Mouse (Mus musculus): ENCODE measurements around the gene Tgm3. TPM values are rescaled to one million over a fixed set of nuclear protein-coding genes. Genes with fewer than 3 reads are reported as not detected.

Gene Tgm3
- total RNA-seq (2022): 1 to 10 TPM; 2.4 to 3.1 (median 2.6) TPM

DNA sequence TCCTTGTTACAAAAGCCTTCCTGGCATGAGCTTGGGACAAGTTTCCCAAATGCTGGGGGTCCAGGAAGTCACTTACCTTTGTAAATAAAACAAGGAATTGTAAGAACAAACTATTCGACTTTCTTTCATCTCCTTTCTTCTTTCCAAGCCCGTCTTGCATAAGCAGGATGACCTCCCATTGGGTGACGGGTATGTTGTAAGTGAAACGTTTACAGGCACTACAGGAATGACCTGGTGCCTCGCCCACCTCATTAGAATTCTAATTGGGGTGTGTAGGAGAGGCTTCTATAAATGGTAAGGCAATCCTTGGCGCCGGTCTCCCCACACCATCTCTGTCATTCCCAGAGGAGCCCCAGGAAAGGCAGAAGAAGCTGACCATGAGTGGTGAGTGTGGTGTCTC, at the start of gene Tgm3:
Gene Tgm3, plus strand, starts transcription at position 324 of the 400 bp plus-strand sequence.
- no peak for DNase-seq (ENCODE audit: low spot score in 2 of 2)

DNA sequence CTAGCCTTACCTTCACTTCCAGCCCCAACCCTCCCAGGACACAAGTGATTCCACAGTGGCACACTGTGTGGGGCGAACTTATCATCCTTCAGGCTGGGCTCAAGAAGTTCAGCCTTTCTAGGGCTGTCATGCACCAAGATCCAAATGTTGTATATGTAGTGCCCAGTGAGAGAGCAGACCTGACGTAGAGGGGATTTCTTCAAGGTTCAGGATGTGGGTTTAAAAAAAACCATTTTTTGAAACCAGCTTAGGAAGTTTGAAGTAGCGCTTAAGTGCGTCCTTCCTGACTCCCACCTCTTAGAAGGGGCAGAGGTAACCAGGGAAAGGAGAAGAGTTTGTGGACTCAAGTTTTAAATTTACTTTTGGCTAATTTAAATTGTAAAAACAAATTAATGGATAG, 31.5 kb upstream of the Tgm3 start:
- DNase-seq (ENCODE audit: low spot score in 2 of 2): no peak

DNA sequence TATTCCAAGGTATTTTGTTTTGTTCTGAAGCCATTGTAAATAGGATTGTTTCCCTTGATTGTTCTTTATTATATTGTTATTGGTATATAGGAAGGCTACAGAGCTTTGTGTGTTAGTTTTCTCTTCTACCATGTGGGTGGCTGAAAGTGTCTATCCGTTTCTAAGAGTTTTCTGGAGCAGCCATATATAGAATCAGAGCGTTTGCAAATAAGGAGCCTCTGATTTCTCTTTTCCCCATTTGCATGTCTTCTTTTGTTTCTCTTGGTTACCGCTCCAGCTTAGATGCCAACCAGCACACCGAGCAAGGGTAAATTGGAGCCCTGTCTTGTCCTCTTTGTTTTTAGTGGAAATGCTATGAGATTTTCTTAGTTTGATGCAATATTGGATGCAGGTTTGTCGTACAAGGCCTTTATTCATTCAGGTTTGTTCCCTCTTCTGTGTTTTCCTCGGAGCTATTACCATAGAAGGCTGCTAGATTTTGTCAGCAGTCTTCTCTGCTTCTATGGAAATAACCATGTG, 24.6 kb upstream of the Tgm3 start:
- no peak for DNase-seq (ENCODE audit: low spot score in 2 of 2)

DNA sequence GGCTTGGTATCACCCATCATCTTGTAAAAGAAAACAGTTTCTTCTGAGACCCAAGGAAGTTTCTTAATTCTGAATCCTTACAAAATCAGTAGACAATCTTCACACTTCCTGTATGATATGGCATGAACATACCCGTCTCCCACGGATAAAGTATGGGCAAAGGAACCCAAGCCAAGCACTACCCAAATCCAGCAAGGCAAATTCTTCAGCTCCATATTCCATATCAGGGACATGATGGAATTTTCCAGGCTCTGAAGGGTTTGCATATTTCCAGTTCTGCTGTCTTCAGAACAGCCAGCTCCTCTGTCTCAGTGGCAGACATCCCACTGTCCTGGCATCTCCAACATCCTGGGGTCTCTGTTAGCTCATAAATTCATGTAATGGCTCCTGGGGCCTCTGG, 22.5 kb upstream of the Tgm3 start:
- no peak for DNase-seq (ENCODE audit: low spot score in 2 of 2)

DNA sequence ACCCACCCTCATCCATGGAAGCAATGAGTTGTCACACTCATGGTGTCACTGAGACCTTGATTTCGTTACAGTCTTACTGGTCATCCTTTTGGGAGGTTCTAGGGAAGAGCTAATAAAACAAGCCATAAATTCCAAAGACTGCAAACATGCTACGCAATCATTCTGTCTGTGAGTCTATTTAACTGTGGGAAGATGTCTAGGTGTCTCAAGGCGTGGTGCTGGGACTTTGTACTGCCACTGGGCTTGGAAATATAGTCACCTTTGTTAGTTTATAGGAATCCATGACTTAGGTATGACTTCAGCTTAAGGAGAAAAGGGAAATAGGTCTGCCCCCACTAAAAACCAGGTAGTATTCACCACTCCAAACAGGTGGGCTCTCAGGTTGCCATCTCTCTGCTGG, 17.7 kb upstream of the Tgm3 start:
- no peak for DNase-seq (ENCODE audit: low spot score in 2 of 2)

DNA sequence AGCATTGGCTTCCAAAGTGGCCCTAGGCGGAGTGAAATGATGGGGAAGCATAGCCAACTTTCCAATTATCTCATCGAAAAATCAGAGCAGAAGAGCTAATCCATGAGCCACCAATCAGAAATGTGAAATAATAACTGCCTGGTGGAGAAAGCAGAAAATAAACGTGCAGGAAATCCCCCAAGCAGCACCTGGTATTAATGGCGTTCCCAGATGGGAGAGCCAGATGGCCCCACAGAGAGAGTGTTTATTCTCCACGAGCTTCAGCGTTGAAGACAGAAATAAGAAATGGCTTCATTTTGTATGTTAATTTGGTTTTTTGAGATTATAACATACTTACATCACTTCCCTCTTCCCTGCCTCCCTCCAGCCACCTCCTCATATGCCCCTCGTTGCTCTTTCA, 13.7 kb upstream of the Tgm3 start:
- DNase-seq (ENCODE audit: low spot score in 2 of 2): peak in 1 of 2 experiments; percentile 72

DNA sequence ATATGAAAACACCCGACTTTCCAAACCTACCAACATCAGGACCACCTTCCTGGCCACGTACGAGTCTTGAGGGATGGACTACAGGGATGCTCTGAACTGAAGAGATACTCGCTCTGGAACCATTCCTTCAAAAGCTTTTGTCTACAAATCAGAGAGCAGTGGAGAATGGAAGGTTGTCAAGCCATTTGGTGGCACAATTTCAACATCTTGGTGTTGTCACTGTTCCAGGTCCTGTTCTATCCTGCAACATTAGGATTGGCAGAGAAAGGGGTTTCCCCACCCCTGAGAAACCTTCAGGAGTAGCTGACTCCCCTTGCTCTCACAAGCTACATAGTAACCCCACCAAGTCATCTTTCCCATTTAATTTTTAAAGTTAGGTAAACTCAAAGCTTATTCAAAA, 12.9 kb upstream of the Tgm3 start:
- DNase-seq (ENCODE audit: low spot score in 2 of 2): no peak

DNA sequence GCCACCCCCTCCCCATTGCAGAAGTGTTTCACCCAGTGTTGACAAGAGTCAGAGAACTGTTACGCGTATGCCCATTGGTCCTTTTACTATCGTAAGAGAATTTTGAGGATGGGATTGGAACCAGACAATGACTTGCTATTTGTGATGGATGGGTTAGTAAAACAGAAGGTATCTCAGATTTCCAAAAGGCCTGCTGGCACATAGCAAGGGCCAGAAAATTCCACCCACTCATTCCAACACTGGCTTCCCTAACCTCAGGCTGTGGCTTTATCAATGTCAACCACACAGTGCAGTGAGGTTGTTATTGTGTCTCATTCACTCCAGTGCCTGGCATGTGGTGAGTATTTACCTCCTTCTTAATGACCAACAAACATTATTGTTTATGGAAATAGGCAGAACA, 11.5 kb upstream of the Tgm3 start:
- no peak for DNase-seq (ENCODE audit: low spot score in 2 of 2)

DNA sequence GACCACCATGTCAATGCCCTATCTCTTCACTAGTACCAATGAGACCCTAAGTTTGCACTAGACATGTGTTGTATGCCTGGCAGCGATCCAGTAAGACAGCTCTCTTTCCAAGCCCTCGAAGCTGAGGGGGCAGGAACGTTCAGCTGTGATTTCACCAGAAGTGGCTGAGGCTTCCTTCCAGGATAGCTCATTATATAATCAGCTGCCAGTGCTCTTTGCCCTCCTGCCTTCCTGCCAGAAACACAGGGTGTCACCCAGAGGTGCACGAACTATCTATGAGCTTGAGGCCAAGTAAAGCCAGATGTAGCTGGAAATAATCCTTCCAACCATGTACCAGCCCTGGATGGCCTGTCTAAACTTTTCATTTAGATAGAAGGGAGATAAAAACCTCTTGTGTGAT, 8.1 kb upstream of the Tgm3 start:
- no peak for DNase-seq (ENCODE audit: low spot score in 2 of 2)

DNA sequence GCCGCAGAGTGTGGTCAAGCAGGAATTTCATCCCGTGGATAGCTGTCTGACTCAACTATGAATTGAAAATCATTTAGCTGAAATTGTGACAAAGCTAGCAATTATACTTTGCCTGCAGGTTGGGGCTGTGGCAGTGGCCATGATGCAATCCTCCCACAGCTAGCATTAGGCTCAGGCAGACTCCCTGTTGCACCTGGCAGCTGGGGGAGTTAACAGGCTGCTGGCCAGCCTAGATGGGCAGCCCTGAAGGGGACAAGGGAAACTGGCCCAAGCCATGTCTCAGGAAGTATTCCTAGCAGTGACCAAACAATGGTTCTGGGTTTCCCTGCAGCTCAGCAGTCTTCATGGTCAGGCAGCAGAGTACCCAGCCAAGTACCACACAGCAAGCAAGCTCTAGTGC, 2.8 kb upstream of the Tgm3 start:
- DNase-seq (ENCODE audit: low spot score in 2 of 2): no peak

DNA sequence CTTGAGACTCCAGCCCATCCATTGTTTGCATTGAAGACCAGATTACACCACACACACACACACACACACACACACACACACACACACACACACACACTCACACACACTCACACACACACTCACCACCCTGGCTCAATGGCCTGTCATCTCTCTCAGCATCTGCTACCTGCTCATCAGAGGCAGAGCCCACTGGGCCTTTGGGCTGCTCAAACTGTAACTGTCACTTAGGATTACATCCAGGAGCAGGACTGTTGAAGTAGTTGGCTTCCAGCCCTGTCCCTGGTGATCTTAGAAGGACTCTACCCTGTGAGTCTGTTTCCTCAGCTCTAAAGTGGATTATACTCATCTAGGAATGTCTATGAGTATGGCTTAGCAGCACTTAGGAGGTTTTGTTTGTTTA, 1.5 kb downstream of the Tgm3 start:
- DNase-seq (ENCODE audit: low spot score in 2 of 2): no peak

DNA sequence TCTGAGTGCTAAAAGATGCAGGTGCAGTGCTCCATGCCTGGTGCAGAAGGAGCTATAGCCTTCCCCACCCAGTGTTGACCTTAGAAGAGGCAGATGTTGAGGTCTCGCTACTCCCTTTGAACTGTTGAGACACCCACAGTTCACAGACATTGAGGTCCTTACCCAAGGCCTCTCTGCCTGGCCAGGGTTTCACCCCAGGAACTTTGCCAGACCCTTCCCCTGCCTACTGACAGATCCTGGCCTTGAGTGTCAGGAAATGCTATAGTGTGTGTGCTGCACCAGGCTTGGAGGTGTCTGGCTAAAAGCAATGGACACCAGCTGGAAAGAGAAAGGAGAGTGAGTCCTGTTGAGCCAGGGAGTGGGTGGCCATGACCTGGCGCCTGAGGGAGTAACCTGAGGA, 3.0 kb downstream of the Tgm3 start:
- DNase-seq (ENCODE audit: low spot score in 2 of 2): no peak

DNA sequence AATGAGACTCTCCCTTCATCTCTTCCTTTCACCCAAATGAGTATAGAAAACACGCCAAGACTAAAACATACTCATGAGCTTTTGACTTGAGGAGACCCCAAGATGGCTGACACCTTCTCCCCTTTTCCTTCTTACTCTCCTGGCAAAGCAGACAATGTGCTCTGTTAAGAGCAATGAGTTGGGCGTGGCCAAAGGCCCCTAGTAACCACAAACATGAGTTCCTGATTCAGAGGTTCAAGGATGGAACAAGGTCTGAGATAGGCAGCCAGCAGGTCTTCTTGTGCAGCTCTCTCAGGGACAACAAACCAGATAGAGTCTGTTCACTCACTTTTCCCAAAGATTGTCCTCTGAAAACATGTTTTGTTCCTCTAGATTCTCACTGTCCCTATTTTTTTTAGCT, 5.9 kb downstream of the Tgm3 start:
- no peak for DNase-seq (ENCODE audit: low spot score in 2 of 2)

DNA sequence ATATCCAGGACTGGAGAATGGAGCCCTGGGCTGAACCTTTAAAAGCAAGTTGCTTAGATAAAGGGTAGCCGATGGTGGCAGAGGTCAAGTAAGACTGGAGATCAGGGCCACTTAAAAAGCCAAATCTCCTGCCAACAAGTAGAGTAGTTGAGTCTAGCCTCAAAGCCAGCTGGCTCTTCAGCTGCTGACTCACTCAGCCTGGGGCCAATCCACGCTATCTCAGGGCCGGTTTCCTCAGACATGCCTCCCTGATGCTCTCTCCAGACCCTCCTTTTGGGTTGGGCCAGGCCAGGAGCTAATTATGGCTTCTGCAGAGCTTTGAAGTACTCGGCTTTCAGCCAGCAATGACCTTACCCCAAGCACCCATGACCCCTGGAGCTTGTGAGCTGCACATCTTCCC, 15.7 kb downstream of the Tgm3 start:
- no peak for DNase-seq (ENCODE audit: low spot score in 2 of 2)

DNA sequence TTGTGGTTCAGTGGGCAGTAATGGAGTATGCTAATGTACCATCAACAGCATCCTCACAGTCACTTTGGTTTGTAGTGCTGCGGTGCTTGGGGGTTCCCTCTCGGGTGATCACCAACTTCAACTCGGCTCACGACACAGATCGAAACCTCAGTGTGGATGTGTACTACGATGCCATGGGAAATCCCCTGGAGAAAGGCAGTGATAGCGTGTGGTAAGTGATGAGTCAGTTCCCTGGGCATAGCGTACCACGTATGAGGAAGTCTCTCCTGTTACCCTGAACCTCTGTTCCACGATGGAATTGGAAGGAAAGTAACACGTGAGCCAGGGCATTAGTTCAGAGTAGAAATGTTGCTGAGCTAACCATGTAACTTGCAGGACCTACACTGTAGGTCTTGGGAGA, 17.7 kb downstream of the Tgm3 start:
- no peak for DNase-seq (ENCODE audit: low spot score in 2 of 2)

DNA sequence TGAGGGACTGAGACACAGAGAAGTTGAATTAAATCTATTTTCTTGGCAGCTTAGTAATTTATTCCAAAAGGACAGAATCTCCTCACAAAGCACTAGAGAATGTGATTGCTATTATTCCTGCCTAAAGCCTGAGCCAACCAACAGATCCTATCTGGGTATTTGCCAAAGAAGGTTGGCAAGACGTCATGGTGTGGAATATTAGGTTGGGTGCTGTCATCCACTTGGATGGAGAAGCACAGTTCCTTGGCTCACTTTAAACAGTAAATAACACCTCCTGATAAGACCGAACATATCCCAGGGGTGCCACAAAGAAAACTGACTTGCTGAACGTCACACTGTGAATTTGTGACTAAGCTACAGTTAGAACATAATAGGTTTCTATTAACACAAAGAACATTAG, 20.5 kb downstream of the Tgm3 start:
- no peak for DNase-seq (ENCODE audit: low spot score in 2 of 2)

DNA sequence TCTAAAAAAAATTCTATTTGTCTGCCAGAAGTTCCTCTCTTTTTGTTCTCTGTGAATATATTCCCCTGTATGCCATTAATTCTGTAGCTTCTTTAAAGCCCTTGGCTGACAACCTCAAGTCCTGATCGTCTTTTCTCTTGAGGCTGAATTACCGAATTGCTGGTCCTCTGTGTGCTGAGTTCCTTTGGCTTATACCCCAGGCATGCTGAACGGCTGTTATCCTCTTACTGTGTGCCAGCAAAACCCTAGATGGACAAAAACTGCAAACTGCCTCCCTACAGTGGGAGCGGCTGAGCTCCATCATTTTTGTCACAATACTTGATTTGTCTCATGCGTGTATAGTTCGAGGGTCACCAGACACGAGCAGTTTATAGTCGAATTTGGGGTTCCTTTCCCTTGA, 24.7 kb downstream of the Tgm3 start:
- DNase-seq (ENCODE audit: low spot score in 2 of 2): no peak

DNA sequence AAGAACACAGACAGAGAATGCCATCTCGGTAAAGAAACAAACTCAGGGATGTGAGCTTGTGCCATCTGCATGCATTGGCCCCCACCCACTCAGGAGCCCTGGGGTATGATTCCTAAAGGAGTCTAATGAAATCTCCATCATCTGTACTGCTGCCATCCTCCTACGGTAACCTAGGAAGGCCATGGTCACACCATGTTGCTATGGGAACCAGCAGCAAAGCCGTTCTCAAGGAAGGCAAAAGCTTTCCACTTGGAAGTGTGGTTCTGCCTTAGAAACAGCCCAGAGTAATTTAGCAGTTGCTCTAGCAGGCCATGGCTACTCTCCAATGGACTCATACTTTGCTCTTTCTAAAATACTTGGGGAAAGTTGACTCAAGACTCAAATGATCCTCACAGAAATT, 26.8 kb downstream of the Tgm3 start:
- peak in 1 of 2 experiments; percentile 38 for DNase-seq (ENCODE audit: low spot score in 2 of 2)

DNA sequence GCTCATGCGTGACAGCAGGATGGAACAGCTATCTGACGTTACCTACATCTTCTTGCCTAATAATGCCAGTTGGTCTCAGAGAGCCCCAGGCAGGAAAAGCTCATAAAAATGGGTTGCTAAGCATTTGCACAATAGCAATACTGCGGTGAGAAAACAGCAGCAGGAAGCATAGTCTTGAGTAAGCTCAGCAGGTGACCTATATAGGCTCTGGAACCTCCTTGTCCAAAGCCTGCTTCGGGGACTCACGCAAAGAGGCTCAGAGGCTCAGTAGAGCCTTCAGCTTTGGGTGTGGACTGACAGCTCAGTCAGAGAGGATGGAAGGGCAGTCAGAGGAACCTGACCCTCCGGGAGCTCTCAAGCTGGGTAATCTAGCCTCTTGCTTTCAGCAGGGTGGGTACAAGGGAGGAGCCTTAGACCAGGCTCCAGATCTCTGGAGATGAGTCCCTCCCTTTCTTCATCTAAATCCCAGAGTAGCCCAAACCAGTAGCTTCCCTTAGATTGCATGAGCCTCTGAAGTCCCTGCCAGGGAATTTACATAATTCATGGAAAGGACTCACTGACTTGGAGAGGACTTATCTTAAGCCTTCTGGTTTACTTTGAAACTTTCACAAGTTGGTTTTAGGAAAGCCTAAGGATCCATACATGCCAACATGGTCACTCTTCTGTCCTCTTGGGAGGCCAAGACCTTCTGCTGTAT, 28.2 kb downstream of the Tgm3 start:
- no peak for DNase-seq (ENCODE audit: low spot score in 2 of 2)

DNA sequence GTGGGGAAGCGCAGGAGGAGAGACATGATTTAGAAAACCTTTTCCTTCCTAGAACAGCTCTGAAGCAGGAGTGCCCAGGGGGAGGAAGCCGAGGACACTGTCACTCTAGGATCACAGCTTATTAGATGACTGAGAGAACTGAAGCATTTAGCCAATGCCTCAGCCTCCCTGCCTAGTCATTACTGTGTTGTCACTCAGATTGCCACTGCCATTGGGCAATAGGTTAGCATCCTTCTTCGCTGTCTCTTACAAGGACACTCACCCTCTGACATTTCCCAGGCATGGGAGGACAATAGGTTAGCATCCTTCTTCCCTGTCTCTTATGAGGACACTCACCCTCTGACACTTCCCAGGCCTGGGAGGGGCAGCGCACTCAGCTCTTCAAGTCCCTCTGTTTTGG, 31.7 kb downstream of the Tgm3 start:
- DNase-seq (ENCODE audit: low spot score in 2 of 2): no peak

DNA sequence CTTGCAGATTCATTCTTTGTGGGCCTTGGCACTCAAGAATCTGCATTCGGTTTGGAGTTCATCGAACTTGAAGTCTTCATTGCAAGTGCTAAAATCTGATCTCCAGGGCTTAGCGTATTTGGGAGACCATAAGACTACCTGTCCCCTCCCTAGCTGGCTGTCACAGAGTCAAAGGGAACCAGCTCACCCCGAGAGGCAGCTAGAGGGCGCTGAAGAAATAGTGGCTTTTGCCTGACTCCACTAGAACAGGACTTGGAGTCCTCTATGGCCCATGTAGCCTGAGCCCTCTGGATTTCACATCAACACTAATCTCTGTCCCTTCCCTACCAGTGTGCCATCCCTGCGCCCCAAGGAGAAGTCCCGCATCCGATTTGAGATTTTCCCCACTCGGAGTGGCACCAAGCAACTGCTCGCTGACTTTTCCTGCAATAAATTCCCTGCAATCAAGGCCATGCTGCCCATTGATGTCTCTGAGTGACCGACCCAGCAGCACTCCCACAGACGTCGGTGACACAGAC, 35.8 kb downstream of the Tgm3 start:
- no peak for DNase-seq (ENCODE audit: low spot score in 2 of 2)

DNA sequence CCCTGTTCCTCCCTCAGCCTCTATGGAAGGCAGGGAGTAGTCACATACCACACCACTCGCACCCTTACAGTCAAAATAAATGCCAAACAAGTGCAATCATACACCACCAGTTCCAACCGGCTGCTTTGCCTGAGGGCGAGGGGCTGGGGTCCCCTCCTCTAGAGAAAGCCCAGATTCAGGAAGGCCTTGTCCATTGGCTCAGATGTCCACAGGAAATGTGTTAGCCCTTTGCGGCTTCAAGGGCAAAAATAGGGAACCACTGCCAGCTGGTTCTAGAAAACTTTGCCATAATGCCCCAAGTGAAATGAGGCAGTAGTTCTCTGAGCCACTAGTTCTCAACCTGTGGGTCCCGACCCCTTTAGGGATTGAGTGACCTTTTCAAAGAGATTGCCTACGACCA, 36.6 kb downstream of the Tgm3 start:
- DNase-seq (ENCODE audit: low spot score in 2 of 2): no peak

DNA sequence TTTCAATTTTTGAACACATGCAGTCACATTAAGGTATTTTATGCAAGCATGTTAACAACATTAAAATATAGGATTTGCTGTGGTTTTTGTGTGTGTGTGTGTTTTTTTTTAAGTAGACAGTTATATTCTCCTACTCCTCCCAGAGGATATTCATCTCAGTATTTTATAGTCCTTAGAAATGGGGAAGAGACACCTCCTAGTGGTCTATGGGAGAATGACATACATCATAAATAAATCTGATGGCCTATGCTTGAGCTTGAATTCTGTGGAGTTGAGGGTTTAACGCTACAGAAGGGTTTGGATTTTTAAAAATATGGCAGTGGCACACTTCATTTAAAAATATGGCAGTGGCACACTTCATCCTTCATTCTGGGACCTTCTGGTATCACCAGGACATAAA, 46.0 kb downstream of the Tgm3 start:
- no peak for DNase-seq (ENCODE audit: low spot score in 2 of 2)

DNA sequence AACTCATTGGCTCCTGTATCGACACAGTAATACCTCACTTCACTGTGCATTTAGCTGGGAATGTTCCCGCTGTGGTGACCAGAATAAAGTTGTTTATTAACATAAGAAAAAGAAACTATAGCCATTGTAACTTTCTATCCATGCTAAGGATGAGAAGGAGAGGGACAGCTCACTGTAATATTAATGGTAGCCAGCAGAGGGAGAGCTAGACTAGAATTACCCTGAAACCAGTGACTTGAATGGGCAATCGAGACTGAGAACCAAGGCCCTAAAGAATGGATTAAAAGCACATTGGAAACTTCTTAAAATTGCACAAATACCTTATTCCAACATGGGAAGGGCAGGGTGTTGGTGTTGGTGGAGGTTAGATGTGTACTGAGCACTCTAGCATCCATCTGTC, 56.1 kb downstream of the Tgm3 start:
- no peak for DNase-seq (ENCODE audit: low spot score in 2 of 2)
